Mouse (Mus musculus) left cerebral cortex, adult 9 months (tissue): ENCODE data around the gene Larp4b.

Experiments used
- DNase-seq, 2 experiments: peaks; one replicate each; pipeline ENCODE4 v3.0.0; 2022; ENCODE audit warnings: low spot score in 2 of 2

Gene Larp4b

GRCm38 (mm10) chr13:9122045-9122444, 28.4 kb downstream of the Larp4b start:
- DNase-seq: no peak

- no peak for DNase-seq
Measured at GRCm38 (mm10) chr13:9125193-9125592, 31.5 kb downstream of the Larp4b start.

- DNase-seq: no peak
Measured at GRCm38 (mm10) chr13:9127715-9128114, 34.0 kb downstream of the Larp4b start.

GRCm38 (mm10) chr13:9128707-9129314, 35.1 kb downstream of the Larp4b start:
- no peak for DNase-seq

- no peak for DNase-seq
Measured at GRCm38 (mm10) chr13:9134421-9134820, 40.7 kb downstream of the Larp4b start.

- DNase-seq: no peak
Measured at GRCm38 (mm10) chr13:9136088-9136487, 42.4 kb downstream of the Larp4b start.

GRCm38 (mm10) chr13:9136733-9137132, 43.1 kb downstream of the Larp4b start:
- DNase-seq: peak in 1 of 2 experiments; percentile 58

- DNase-seq: no peak
Measured at GRCm38 (mm10) chr13:9139466-9139991, 45.8 kb downstream of the Larp4b start.

GRCm38 (mm10) chr13:9140204-9140603, 46.5 kb downstream of the Larp4b start:
- DNase-seq: no peak

GRCm38 (mm10) chr13:9142371-9142770, 48.7 kb downstream of the Larp4b start:
- no peak for DNase-seq

- no peak for DNase-seq
Measured at GRCm38 (mm10) chr13:9148830-9149229, 55.1 kb downstream of the Larp4b start.

GRCm38 (mm10) chr13:9149473-9150217, 56.0 kb downstream of the Larp4b start:
- DNase-seq: no peak

- DNase-seq: no peak
Measured at GRCm38 (mm10) chr13:9151100-9151499, 57.4 kb downstream of the Larp4b start.

- DNase-seq: no peak
Measured at GRCm38 (mm10) chr13:9151619-9152018, 57.9 kb downstream of the Larp4b start.

GRCm38 (mm10) chr13:9152267-9152666, 58.6 kb downstream of the Larp4b start:
- DNase-seq: no peak

- no peak for DNase-seq
Measured at GRCm38 (mm10) chr13:9153803-9154202, 60.1 kb downstream of the Larp4b start.

GRCm38 (mm10) chr13:9159282-9159681, 65.6 kb downstream of the Larp4b start:
- DNase-seq: no peak

GRCm38 (mm10) chr13:9162888-9163287, 69.2 kb downstream of the Larp4b start:
- no peak for DNase-seq

- no peak for DNase-seq
Measured at GRCm38 (mm10) chr13:9167842-9168241, 74.2 kb downstream of the Larp4b start.

- no peak for DNase-seq
Measured at GRCm38 (mm10) chr13:9169616-9170015, 75.9 kb downstream of the Larp4b start.

- DNase-seq: no peak
Measured at GRCm38 (mm10) chr13:9170726-9171125, 77.0 kb downstream of the Larp4b start.

- no peak for DNase-seq
Measured at GRCm38 (mm10) chr13:9173414-9173813, 79.7 kb downstream of the Larp4b start.

GRCm38 (mm10) chr13:9175171-9175570, 81.5 kb downstream of the Larp4b start:
- DNase-seq: no peak
